Mouse (Mus musculus) stomach, postnatal 0 days (tissue): Measurements from ENCODE around the gene Csrnp2.

Source experiments
- CTCF ChIP-seq: IDR thresholded peaks from 2 replicates; pipeline ENCODE4 v1.5.1; 2016; ENCODE audit warnings: antibody characterized with exemption, low read depth, mild to moderate bottlenecking, moderate library complexity
- EP300 ChIP-seq: optimal IDR thresholded peaks from 2 replicates; pipeline ENCODE3; 2016; ENCODE audit warnings: antibody characterized with exemption

- TF ChIP-seq EP300, result no peak
- TF ChIP-seq CTCF, result no peak
These were observed 59.2 kb downstream of the Csrnp2 start for GRCm38 (mm10) chr15:100436112-100436511.
